Mouse (Mus musculus): Measurements from ENCODE around the gene Thada. TPM values are rescaled to one million over a fixed set of nuclear protein-coding genes. Genes with fewer than 3 reads are reported as not detected.

Gene Thada
- polyA plus RNA-seq, 1 experiment from 2014 or later = 10.8 TPM

DNA sequence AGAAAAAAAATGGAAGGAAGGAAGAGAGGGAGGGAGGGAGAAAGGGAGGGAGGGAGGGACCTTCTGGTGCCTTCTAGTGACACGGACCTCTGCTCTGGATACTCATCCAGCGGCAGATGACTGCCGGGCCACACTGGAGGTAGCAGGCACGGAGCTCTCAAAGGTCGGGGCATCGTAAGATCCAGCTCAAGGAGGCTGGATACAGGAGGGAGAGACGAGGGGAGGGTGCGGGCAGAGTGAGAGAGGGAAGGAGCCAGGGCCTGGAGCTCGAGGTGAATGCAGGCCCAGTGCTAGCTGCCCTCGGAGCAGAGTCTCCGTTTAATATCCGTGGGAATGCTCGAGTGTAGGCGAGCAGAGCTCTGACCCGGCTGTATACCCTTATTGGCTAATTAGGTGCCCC, 307.1 kb downstream of the Thada start:
- no peak for ATAC-seq (replicated peaks; ENCODE audit: low FRiP score, low TSS enrichment, low read depth)
- Histone ChIP-seq H3K4me1 (replicated peaks; ENCODE audit: control insufficient read depth, insufficient read depth, low read length) (peaks cover 29% of the 10 kb centered on the region), H3K36me3 (ENCODE audit: control insufficient read depth, insufficient read depth, low read length) (no peaks in the 10 kb centered on the region), H3K4me3 (ENCODE audit: low read depth, low read length) (no peak overlapping the region), H3K27ac (ENCODE audit: low read depth) (no peak overlapping the region), H3K9me3 (ENCODE audit: control insufficient read depth, low read length) (no peaks in the 10 kb centered on the region), H3K4me2 (ENCODE audit: low read length) (no peak overlapping the region), H3K9ac (ENCODE audit: low read length) (no peak overlapping the region), H3K27me3 (replicated peaks; ENCODE audit: control insufficient read depth, insufficient read depth, low read length) (no peaks in the 10 kb centered on the region)
- DNase-seq (ENCODE audit: low spot score) = no peak
- WGBS = 50% methylated on average over 15 of the region's 15 CpGs

DNA sequence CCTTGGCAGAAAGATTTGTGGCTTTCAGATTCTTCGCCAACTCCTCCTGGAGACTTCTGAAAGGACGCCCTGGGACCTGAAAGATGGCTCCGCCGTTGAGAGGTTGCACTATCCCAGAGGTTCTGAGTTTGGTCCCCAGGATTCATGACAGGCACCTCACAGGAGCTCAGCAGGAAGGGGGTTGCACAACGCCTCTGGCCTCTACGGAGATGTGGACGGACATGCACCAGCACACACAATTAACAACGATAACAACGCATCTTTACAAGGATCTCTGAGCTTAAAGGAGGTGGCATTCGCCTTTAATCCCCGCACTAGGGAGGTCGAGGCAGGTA, 307.6 kb downstream of the Thada start:
- DNase-seq (ENCODE audit: low spot score) (no peak), ATAC-seq (replicated peaks; ENCODE audit: low FRiP score, low TSS enrichment, low read depth) (no peak)
- Histone ChIP-seq H3K27ac (ENCODE audit: low read depth) (peak overlapping the region; percentile 93; the same call in 1 of the 2 replicates), H3K9ac (ENCODE audit: low read length) (no peak overlapping the region), H3K4me1 (replicated peaks; ENCODE audit: control insufficient read depth, insufficient read depth, low read length) (peaks cover 29% of the 10 kb centered on the region), H3K36me3 (ENCODE audit: control insufficient read depth, insufficient read depth, low read length) (no peaks in the 10 kb centered on the region), H3K27me3 (replicated peaks; ENCODE audit: control insufficient read depth, insufficient read depth, low read length) (no peaks in the 10 kb centered on the region), H3K4me3 (ENCODE audit: low read depth, low read length) (no peak overlapping the region), H3K9me3 (ENCODE audit: control insufficient read depth, low read length) (no peaks in the 10 kb centered on the region), H3K4me2 (ENCODE audit: low read length) (no peak overlapping the region)
- 87% methylated on average over 12 of the region's 12 CpGs for WGBS

GRCm38 (mm10) chr17:84157743-84158460, 308.1 kb downstream of the Thada start:
- ATAC-seq (replicated peaks; ENCODE audit: low FRiP score, low TSS enrichment, low read depth) (no peak), DNase-seq (ENCODE audit: low spot score) (no peak)
- no peaks in the 10 kb centered on the region for H3K36me3 ChIP-seq (ENCODE audit: control insufficient read depth, insufficient read depth, low read length)
- H3K27me3 ChIP-seq (replicated peaks; ENCODE audit: control insufficient read depth, insufficient read depth, low read length) = no peaks in the 10 kb centered on the region
- H3K27ac ChIP-seq (ENCODE audit: low read depth) = peak overlapping the region; percentile 93
- H3K9ac ChIP-seq (ENCODE audit: low read length) = peak overlapping the region; percentile 31; the same call in 1 of the 2 replicates
- no peak overlapping the region for H3K4me3 ChIP-seq (ENCODE audit: low read depth, low read length)
- H3K4me2 ChIP-seq (ENCODE audit: low read length) = peak overlapping the region; percentile 28
- 53% methylated on average over 6 of the region's 6 CpGs for WGBS
- H3K9me3 ChIP-seq (ENCODE audit: control insufficient read depth, low read length) = no peaks in the 10 kb centered on the region
- H3K4me1 ChIP-seq (replicated peaks; ENCODE audit: control insufficient read depth, insufficient read depth, low read length) = peaks cover 30% of the 10 kb centered on the region

DNA sequence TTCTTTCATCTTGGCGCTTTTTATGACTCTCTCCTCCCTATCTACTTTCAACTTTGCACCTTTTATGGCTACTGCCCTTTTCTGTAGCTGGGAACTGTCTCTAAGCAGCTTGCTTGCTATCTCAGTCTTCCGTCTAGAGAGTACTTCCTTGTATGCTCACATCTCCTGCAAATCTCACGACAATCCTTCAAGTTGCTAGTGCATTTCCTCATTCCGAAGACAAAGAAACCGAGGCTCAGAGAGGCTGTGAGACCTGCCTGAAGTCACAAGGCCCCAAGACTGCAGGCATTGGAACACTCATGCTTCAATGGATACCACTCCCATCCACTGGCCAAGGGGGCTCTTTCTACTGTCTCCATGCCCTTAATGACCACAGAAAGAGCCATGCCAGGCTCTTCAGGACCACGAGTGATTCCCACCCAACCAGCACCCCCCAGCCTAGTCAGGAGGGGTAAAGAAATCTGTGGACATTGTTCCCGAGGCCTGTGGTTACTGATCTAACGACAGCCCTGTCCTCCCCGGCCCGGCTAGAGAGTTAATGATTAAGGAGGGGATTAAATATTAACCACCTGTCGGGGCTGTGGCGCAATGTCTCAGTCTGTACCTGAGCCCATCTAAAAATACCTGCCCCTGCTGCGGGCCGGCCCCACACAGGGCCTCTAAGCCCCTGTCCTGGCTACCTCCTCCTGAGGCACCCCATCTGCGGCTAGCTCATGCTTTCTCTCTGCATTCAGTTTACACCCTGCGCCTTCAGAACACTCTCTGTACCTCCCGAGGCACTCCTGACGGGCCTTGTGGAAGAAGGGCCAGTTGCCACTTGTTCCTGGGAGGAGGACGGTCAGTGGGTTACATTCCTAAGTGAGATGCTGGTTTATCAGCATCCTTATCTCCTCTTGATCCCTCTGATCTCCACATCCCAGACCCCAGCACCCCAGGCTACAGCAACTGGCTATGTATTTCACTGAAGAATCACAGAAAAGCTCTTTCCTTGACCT, 309.0 kb downstream of the Thada start:
- Histone ChIP-seq H3K9ac (ENCODE audit: low read length) (peak overlapping the region; percentile 35), H3K27ac (ENCODE audit: low read depth) (peak overlapping the region; percentile 93), H3K4me2 (ENCODE audit: low read length) (peak overlapping the region; percentile 33), H3K4me3 (ENCODE audit: low read depth, low read length) (no peak overlapping the region), H3K27me3 (replicated peaks; ENCODE audit: control insufficient read depth, insufficient read depth, low read length) (no peaks in the 10 kb centered on the region), H3K36me3 (ENCODE audit: control insufficient read depth, insufficient read depth, low read length) (no peaks in the 10 kb centered on the region), H3K9me3 (ENCODE audit: control insufficient read depth, low read length) (no peaks in the 10 kb centered on the region), H3K4me1 (replicated peaks; ENCODE audit: control insufficient read depth, insufficient read depth, low read length) (peaks cover 22% of the 10 kb centered on the region)
- 34% methylated on average over 19 of the region's 19 CpGs for WGBS
- DNase-seq (ENCODE audit: low spot score) (peak; percentile 81), ATAC-seq (replicated peaks; ENCODE audit: low FRiP score, low TSS enrichment, low read depth) (peak; percentile 85)

DNA sequence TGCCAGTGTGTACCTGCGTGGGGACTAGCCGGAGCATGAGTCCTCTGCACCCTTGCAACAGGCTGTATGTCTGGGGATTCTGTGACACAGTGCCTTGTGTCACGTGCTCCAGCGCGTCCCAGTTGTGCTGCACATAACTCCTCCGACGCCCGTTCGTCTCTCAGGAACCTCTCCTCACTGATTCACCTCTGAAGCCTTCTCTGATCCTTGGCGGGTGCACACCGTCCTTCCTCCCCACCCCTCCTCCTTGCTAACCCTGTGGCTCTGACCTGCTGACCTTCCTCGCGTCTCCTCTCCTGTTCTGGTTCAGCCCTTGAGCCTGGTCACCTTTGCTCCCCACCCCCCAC, 309.8 kb downstream of the Thada start:
- Histone ChIP-seq H3K36me3 (ENCODE audit: control insufficient read depth, insufficient read depth, low read length) (no peaks in the 10 kb centered on the region), H3K9ac (ENCODE audit: low read length) (no peak overlapping the region), H3K4me3 (ENCODE audit: low read depth, low read length) (0 out of 2 replicates have a peak overlapping the region, but pooled peaks have one; percentile 8), H3K4me2 (ENCODE audit: low read length) (peak overlapping the region; percentile 36), H3K27ac (ENCODE audit: low read depth) (peak overlapping the region; percentile 93), H3K9me3 (ENCODE audit: control insufficient read depth, low read length) (no peaks in the 10 kb centered on the region), H3K27me3 (replicated peaks; ENCODE audit: control insufficient read depth, insufficient read depth, low read length) (no peaks in the 10 kb centered on the region), H3K4me1 (replicated peaks; ENCODE audit: control insufficient read depth, insufficient read depth, low read length) (peaks cover 14% of the 10 kb centered on the region)
- no peak for DNase-seq (ENCODE audit: low spot score)
- WGBS = 33% methylated on average over 13 of the region's 13 CpGs
- peak; percentile 32 for ATAC-seq (replicated peaks; ENCODE audit: low FRiP score, low TSS enrichment, low read depth)

DNA sequence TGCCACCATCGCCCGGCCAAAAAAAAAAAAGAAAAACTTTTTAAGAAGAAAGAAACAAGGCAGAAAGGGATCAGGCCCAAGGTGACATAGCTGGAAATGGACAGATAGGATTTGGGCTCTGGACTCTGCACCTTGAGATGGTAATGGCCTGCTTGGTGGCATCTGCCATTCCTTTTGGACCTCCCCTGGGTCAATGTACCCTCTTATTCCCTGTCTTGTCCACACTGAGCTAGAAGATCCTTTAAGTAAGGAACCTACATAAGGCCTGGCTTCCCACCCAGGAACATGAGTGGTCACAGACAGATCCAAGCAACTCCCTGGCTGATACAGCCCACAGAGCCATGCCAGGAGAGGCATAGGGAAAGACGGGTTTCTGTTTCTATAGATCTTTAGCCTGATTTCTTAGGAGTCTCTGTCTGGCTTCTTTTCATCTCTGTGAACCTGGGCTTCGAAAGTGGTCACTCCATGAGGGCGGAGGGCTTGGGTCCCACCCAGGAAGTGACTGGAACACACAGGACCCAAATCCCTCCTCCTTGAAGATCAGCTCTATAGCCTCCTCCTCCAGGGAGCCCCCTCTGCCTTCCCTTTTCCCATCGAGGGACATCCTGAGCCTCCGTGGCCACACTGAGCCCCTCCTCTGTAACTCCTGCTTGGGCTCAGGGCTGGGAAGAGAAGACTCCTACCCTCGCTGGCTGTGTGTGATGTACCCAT, 310.3 kb downstream of the Thada start:
- WGBS = 70% methylated on average over 8 of the region's 8 CpGs
- Histone ChIP-seq H3K27me3 (replicated peaks; ENCODE audit: control insufficient read depth, insufficient read depth, low read length) (no peaks in the 10 kb centered on the region), H3K27ac (ENCODE audit: low read depth) (peak overlapping the region; percentile 93), H3K4me1 (replicated peaks; ENCODE audit: control insufficient read depth, insufficient read depth, low read length) (peaks cover 10% of the 10 kb centered on the region; the same call in 1 of the 2 replicates), H3K9ac (ENCODE audit: low read length) (no peak overlapping the region), H3K9me3 (ENCODE audit: control insufficient read depth, low read length) (no peaks in the 10 kb centered on the region), H3K4me2 (ENCODE audit: low read length) (peak overlapping the region; percentile 36), H3K4me3 (ENCODE audit: low read depth, low read length) (0 out of 2 replicates have a peak overlapping the region, but pooled peaks have one; percentile 8), H3K36me3 (ENCODE audit: control insufficient read depth, insufficient read depth, low read length) (no peaks in the 10 kb centered on the region)
- DNase-seq (ENCODE audit: low spot score) = no peak
- ATAC-seq (replicated peaks; ENCODE audit: low FRiP score, low TSS enrichment, low read depth) = no peak

DNA sequence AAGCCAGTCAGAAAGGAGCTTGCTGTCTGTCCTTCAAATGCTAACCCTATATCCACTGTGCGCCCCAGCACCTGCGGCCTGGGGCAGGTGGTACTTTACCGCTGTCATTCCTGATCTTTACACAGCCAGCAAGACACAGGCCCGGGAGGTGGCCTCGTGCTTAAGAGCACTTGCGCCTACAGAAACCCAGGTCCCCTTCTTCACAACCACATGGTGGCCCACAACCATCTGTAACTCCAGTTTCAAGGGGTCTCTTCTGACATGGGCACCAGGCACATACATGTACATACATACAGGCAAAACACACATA, 311.0 kb downstream of the Thada start:
- H3K9ac ChIP-seq (ENCODE audit: low read length) = no peak overlapping the region
- peaks cover 10% of the 10 kb centered on the region; the same call in 1 of the 2 replicates for H3K4me1 ChIP-seq (replicated peaks; ENCODE audit: control insufficient read depth, insufficient read depth, low read length)
- H3K4me3 ChIP-seq (ENCODE audit: low read depth, low read length) = no peak overlapping the region
- H3K27me3 ChIP-seq (replicated peaks; ENCODE audit: control insufficient read depth, insufficient read depth, low read length) = no peaks in the 10 kb centered on the region
- H3K4me2 ChIP-seq (ENCODE audit: low read length) = no peak overlapping the region
- no peaks in the 10 kb centered on the region for H3K36me3 ChIP-seq (ENCODE audit: control insufficient read depth, insufficient read depth, low read length)
- ATAC-seq (replicated peaks; ENCODE audit: low FRiP score, low TSS enrichment, low read depth) (no peak), DNase-seq (ENCODE audit: low spot score) (no peak)
- WGBS = 81% methylated on average over 6 of the region's 6 CpGs
- peak overlapping the region; percentile 64 for H3K27ac ChIP-seq (ENCODE audit: low read depth)
- H3K9me3 ChIP-seq (ENCODE audit: control insufficient read depth, low read length) = no peaks in the 10 kb centered on the region

GRCm38 (mm10) chr17:84154302-84155028, 311.5 kb downstream of the Thada start:
- no peak overlapping the region for H3K4me3 ChIP-seq (ENCODE audit: low read depth, low read length)
- peak overlapping the region; percentile 11; the same call in 1 of the 2 replicates for H3K4me2 ChIP-seq (ENCODE audit: low read length)
- H3K36me3 ChIP-seq (ENCODE audit: control insufficient read depth, insufficient read depth, low read length) = no peaks in the 10 kb centered on the region
- H3K9me3 ChIP-seq (ENCODE audit: control insufficient read depth, low read length) = no peaks in the 10 kb centered on the region
- H3K9ac ChIP-seq (ENCODE audit: low read length) = no peak overlapping the region
- 70% methylated on average over 11 of the region's 11 CpGs for WGBS
- DNase-seq (ENCODE audit: low spot score) = no peak
- no peaks in the 10 kb centered on the region for H3K27me3 ChIP-seq (replicated peaks; ENCODE audit: control insufficient read depth, insufficient read depth, low read length)
- ATAC-seq (replicated peaks; ENCODE audit: low FRiP score, low TSS enrichment, low read depth) = no peak; the same call in 1 of the 2 replicates
- peak overlapping the region; percentile 64 for H3K27ac ChIP-seq (ENCODE audit: low read depth)
- peaks cover 13% of the 10 kb centered on the region for H3K4me1 ChIP-seq (replicated peaks; ENCODE audit: control insufficient read depth, insufficient read depth, low read length)

Measured in intestine, embryonic 14.5 days (tissue).